11 mouse cellular contexts compared by ENCODE assay signal in the genomic region with DNA sequence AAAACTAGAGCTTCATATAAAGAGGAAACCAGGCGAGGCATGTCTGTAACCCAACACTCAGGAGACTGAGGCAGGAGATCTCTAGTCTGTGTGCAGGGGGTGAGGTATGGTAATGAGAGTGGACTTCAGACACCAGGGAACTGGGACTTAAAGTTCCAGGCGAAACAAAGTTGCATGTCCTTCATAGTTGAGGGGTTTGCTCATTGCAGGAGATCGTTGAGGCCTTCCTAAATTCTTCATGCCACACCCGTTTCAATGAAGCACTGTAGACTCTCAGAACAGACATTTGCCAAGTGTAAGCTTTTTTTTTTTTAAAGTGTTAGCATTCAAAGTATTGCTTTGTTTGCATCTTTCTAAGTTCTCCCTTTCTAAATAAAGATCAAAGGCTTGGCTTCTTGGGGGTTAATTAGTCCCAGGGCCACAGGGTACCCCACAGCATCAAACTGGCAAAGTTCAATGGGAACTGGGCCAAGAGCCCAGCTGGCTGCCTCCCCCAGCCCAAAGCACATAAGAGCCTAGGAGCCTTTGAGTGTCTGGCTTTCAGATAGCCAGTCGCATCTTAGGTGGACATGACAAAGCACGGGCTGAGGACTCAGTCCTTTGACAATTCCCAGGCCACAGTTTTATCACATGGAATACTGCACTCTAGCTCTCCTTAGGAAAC. TPM values are rescaled to one million over a fixed set of nuclear protein-coding genes. Genes with fewer than 3 reads are reported as not detected.
DNase-seq lines count a peak whose midpoint lies in the region; TF ChIP-seq lines count a peak whose summit lies in the region.
"Had no signal": no experiment of that assay in that cellular context is flagged by ENCODE, and none has a peak within 500 bp of the region (broad histone marks: within the 10 kb centered on the region; RNA-seq: fewer than 3 reads in every experiment).

No protein-coding gene starts in this region.

- H3K9me3 ChIP-seq in embryonic facial prominence, embryonic 10.5 days, result no peaks in the 10 kb centered on the region
- H3K9me3 ChIP-seq: heart, embryonic 13.5 days; limb, embryonic 13.5 days had no signal

- no peak for TF ChIP-seq CTCF in left cerebral cortex, adult 2 months (IDR thresholded peaks at IDR 0.05)

- no peak overlapping the region for H3K4me3 ChIP-seq in embryonic facial prominence, embryonic 10.5 days
- H3K4me3 ChIP-seq in left cerebral cortex, adult 2 months, result no peak overlapping the region
- H3K4me3 ChIP-seq: heart, embryonic 13.5 days; limb, embryonic 13.5 days had no signal

- no peaks in the 10 kb centered on the region for H3K27me3 ChIP-seq in embryonic facial prominence, embryonic 10.5 days (replicated peaks; ENCODE audit: low read depth, poor library complexity, severe bottlenecking)
- H3K27me3 ChIP-seq: heart, embryonic 13.5 days; limb, embryonic 13.5 days had no signal

- H3K27ac ChIP-seq in embryonic facial prominence, embryonic 10.5 days (replicated peaks), result 0 out of 2 replicates have a peak overlapping the region, but pooled peaks have one; percentile 54
- no peak overlapping the region for H3K27ac ChIP-seq in left cerebral cortex, adult 2 months
- H3K27ac ChIP-seq: heart, embryonic 13.5 days; limb, embryonic 13.5 days had no signal

- 64% methylated on average over 6 of the region's 6 CpGs for WGBS in embryonic facial prominence, embryonic 10.5 days

- peaks cover 10% of the 10 kb centered on the region; the same call in 1 of the 2 replicates for H3K36me3 ChIP-seq in embryonic facial prominence, embryonic 10.5 days (replicated peaks)
- H3K36me3 ChIP-seq: heart, embryonic 13.5 days had no signal

- intact Hi-C loops in left cerebral cortex, postnatal 4 days (cut with DNase I), result loop anchor here (10.0 kb wide), 1 partner anchor 55 kb away; no protein-coding TSS in a partner anchor
- intact Hi-C loops in left cerebral cortex, adult 2 months (cut with DNase I), result no loop called here

- peak; percentile 43 to 63 for DNase-seq in cerebellum, postnatal 10 days
- DNase-seq in cerebellum, postnatal 36 days, result no peak
- DNase-seq in left cerebral cortex, postnatal 4 days, result peak; percentile 53
- no peak for DNase-seq in left cerebral cortex, adult 9 months (ENCODE audit: low spot score in 2 of 2)
- no peak for DNase-seq in embryonic facial prominence, embryonic 10.5 days (ENCODE audit: low spot score)
- peak; percentile 39 to 74 for DNase-seq in lung, postnatal 4 days
- DNase-seq in left cerebral cortex, adult 2 months (ENCODE audit: extremely low spot score in 1 of 2, low spot score in 2 of 2), result no peak
- no peak for DNase-seq in adipocyte (ENCODE audit: low spot score)

- peaks cover 47% of the 10 kb centered on the region for H3K4me1 ChIP-seq in embryonic facial prominence, embryonic 10.5 days

RNA-seq across cellular contexts. Expression of gene Dennd2a, which starts 1.7 kb away (rescaled TPM):
- 10 to 100 TPM; 25.9 to 27.0 TPM for total RNA-seq in left cerebral cortex, postnatal 4 days (2021)
- 34.3 and 37.8 TPM in 2 replicates for polyA plus RNA-seq in embryonic facial prominence, embryonic 10.5 days (2016; fragmentation: Nextera tagmentation; extraction: Ambion mirVana)
- total RNA-seq in left cerebral cortex, adult 2 months (2021), result 10 to 100 TPM; 23.2 to 25.3 TPM

RNA-seq across cellular contexts. Expression of gene Adck2, which starts 14.3 kb away (rescaled TPM):
- total RNA-seq in left cerebral cortex, postnatal 4 days (2021), result 10 to 100 TPM; 31.2 to 33.2 TPM
- polyA plus RNA-seq in embryonic facial prominence, embryonic 10.5 days (2016; fragmentation: Nextera tagmentation; extraction: Ambion mirVana), result 21.3 and 26.1 TPM in 2 replicates
- 10 to 100 TPM; 26.6 to 29.1 TPM for total RNA-seq in left cerebral cortex, adult 2 months (2021)

RNA-seq across cellular contexts. Expression of gene Gm42420, which starts 26.1 kb away (rescaled TPM):
- under 1 TPM in 1 of 2 experiments, not detected in 1; 0.77 TPM for total RNA-seq in left cerebral cortex, postnatal 4 days (2021)
- 0.53 TPM in 1 of 2 replicates, not detected in the other for polyA plus RNA-seq in embryonic facial prominence, embryonic 10.5 days (2016; fragmentation: Nextera tagmentation; extraction: Ambion mirVana)
- under 1 TPM in 1 of 2 experiments, not detected in 1; 0.79 TPM for total RNA-seq in left cerebral cortex, adult 2 months (2021)
- polyA plus RNA-seq: inflammation-experienced regulatory T-cells, adult 6 months had no signal

RNA-seq across cellular contexts. Expression of gene Ndufb2, which starts 33.0 kb away (rescaled TPM):
- 100 to 1,000 TPM; 146 to 170 TPM for total RNA-seq in left cerebral cortex, postnatal 4 days (2021)
- polyA plus RNA-seq in embryonic facial prominence, embryonic 10.5 days (2016; fragmentation: Nextera tagmentation; extraction: Ambion mirVana), result 274 and 279 TPM in 2 replicates
- total RNA-seq in left cerebral cortex, adult 2 months (2021), result 100 to 1,000 TPM; 162 to 183 TPM

Comparison
In these comparisons a context has a peak if more than half of its experiments do, and no peak if none do; other contexts are left out.
1. DNase-seq: peak in cerebellum, postnatal 10 days (2 of 2), left cerebral cortex, postnatal 4 days (single experiment) and lung, postnatal 4 days (2 of 2); none in cerebellum, postnatal 36 days (0 of 2), left cerebral cortex, adult 9 months (0 of 2), embryonic facial prominence, embryonic 10.5 days (single experiment), left cerebral cortex, adult 2 months (0 of 2) and adipocyte (single experiment).